In genomic region chr4:151637348-151637747, GRCm38 (mm10) we compare ENCODE assay signal across 17 mouse cellular contexts.
DNase-seq lines count a peak whose midpoint lies in the region; ATAC-seq and TF ChIP-seq lines count a peak whose summit lies in the region.
"Had no signal": no experiment of that assay in that cellular context is flagged by ENCODE, and none has a peak within 500 bp of the region (broad histone marks: within the 10 kb centered on the region; RNA-seq: fewer than 3 reads in every experiment).

No protein-coding gene starts in this region.

- intact Hi-C loops in heart, postnatal 25 days (cut with DNase I) = no loop called here
- intact Hi-C loops in left cerebral cortex, postnatal 25 days (cut with DNase I) = loop anchor here (5.0 kb wide), 1 partner anchor 45 kb away; no protein-coding TSS in a partner anchor
- intact Hi-C loops in left cerebral cortex, postnatal 4 days (cut with DNase I) = no loop called here

- no peak overlapping the region for H3K9ac ChIP-seq in kidney, embryonic 15.5 days
- H3K9ac ChIP-seq: forebrain, postnatal 0 days; limb, embryonic 13.5 days had no signal

- 29% methylated on average over 9 of the region's 9 CpGs for WGBS in kidney, embryonic 15.5 days

- no peak overlapping the region for H3K4me3 ChIP-seq in kidney, embryonic 15.5 days (replicated peaks)
- H3K4me3 ChIP-seq in G1E (ENCODE audit: low read depth, low read length) = peak overlapping the region; percentile 18; the same call in 1 of the 2 replicates
- no peak overlapping the region for H3K4me3 ChIP-seq in cortical plate, adult 2 months (ENCODE audit: insufficient read depth, low read length)
- H3K4me3 ChIP-seq: limb, embryonic 13.5 days; myocyte had no signal

- no peak overlapping the region for H3K4me2 ChIP-seq in kidney, embryonic 15.5 days
- H3K4me2 ChIP-seq: limb, embryonic 13.5 days had no signal

- peaks cover 17% of the 10 kb centered on the region for H3K27me3 ChIP-seq in kidney, embryonic 15.5 days
- H3K27me3 ChIP-seq in G1E (ENCODE audit: insufficient read depth, low read length) = no peaks in the 10 kb centered on the region

- no peaks in the 10 kb centered on the region for H3K9me3 ChIP-seq in kidney, embryonic 15.5 days (replicated peaks)
- H3K9me3 ChIP-seq in G1E (replicated peaks) = peaks cover 84% of the 10 kb centered on the region
- H3K9me3 ChIP-seq: limb, embryonic 13.5 days had no signal

- TF ChIP-seq CTCF in G1E (IDR thresholded peaks at IDR 0.05; ENCODE audit: low read depth, low read length) = no peak
- TF ChIP-seq CTCF in cortical plate, adult 2 months (IDR thresholded peaks at IDR 0.05; ENCODE audit: extremely low read depth, insufficient read depth, low read length) = no peak

- peak; percentile 23 for DNase-seq in heart, adult 18-20 months
- DNase-seq in heart, postnatal 25 days (ENCODE audit: low spot score) = no peak
- DNase-seq in kidney, postnatal 36 days = no peak
- no peak for DNase-seq in G1E (ENCODE audit: low spot score)
- DNase-seq in left cerebral cortex, postnatal 25 days (ENCODE audit: low spot score in 2 of 2) = no peak
- no peak for DNase-seq in left cerebral cortex, postnatal 4 days
- DNase-seq: cerebellum, postnatal 10 days; forebrain, postnatal 0 days; gastrocnemius, postnatal 10 days; lung, postnatal 14 days; retina, postnatal 1 day; thymus, adult 2 months had no signal

- no peak overlapping the region for H3K27ac ChIP-seq in kidney, embryonic 15.5 days
- H3K27ac ChIP-seq in cortical plate, adult 2 months (ENCODE audit: insufficient read depth, low read length) = 0 out of 2 replicates have a peak overlapping the region, but pooled peaks have one; percentile 17
- H3K27ac ChIP-seq: limb, embryonic 13.5 days had no signal

- H3K4me1 ChIP-seq in kidney, embryonic 15.5 days = peaks cover 46% of the 10 kb centered on the region
- H3K4me1 ChIP-seq in G1E (ENCODE audit: insufficient read depth, low read depth, low read length) = no peaks in the 10 kb centered on the region
- peaks cover 14% of the 10 kb centered on the region for H3K4me1 ChIP-seq in cortical plate, adult 2 months (ENCODE audit: control insufficient read depth, insufficient read depth, low read length)

- peak; percentile 71 for ATAC-seq in kidney, embryonic 15.5 days (replicated peaks; ENCODE audit: low FRiP score)
- ATAC-seq in G1E (ENCODE audit: extremely low read depth, insufficient number of reproducible peaks, low FRiP score, poor library complexity, severe bottlenecking) = no peak
- ATAC-seq: forebrain, postnatal 0 days; intestine, postnatal 0 days had no signal

- no peak for TF ChIP-seq POLR2A in cortical plate, adult 2 months (IDR thresholded peaks at IDR 0.05; ENCODE audit: extremely low read depth, insufficient read depth, low read length)

- no peaks in the 10 kb centered on the region for H3K36me3 ChIP-seq in kidney, embryonic 15.5 days
- no peaks in the 10 kb centered on the region for H3K36me3 ChIP-seq in G1E (replicated peaks)
- H3K36me3 ChIP-seq: limb, embryonic 13.5 days had no signal

Comparison
In these comparisons a context has a peak if more than half of its experiments do, and no peak if none do; other contexts are left out.
1. DNase-seq: peak in heart, adult 18-20 months (2 of 2); none in heart, postnatal 25 days (single experiment), kidney, postnatal 36 days (0 of 2), G1E (single experiment), left cerebral cortex, postnatal 25 days (0 of 2) and left cerebral cortex, postnatal 4 days (single experiment).